Mouse (Mus musculus) adrenal gland (tissue): ENCODE data around the gene Serinc2.

Experiments used
- intact Hi-C: fragments of 180-260 bp; cut with DNase I; formaldehyde crosslinking; loops from one replicate; pipeline ENCODE4 v1.15.1; 2025

Serinc2 gene

DNA sequence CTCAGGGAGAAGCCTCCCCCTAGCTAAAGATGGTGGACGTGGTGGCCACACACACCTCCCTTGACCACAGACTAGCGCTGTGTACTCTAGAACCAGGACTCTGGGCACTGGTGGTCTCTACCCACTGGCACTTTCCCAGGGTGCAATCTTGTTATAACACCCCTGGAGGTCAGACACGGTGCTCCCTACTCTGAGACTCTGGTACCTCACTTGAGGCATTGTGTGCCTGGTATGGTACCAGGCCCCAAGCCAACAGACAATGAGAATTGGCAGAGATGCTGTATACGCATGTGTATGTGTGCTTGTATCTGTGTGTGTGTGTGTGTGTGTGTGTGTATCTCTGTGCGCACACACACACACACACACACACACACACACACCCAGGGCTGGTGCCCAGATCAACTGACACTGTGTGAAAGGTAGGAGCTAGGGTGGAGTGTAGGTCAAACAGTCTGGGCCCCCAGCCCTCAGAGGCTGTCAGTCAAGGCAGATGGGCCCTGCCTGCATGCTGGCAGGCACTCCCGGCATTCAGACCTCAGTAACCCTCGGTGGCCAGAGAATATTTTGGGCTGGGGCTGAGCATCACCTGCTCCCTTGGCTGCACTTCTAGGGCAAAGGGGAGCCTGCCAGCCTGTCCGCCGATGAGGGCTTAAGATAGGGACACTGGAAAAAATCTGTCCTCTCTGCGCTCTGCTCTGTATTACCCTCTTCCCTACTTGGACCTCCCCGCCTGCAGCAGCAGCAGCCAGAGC, 20.0 kb upstream of the Serinc2 start:
- intact Hi-C loops = no loop called here

DNA sequence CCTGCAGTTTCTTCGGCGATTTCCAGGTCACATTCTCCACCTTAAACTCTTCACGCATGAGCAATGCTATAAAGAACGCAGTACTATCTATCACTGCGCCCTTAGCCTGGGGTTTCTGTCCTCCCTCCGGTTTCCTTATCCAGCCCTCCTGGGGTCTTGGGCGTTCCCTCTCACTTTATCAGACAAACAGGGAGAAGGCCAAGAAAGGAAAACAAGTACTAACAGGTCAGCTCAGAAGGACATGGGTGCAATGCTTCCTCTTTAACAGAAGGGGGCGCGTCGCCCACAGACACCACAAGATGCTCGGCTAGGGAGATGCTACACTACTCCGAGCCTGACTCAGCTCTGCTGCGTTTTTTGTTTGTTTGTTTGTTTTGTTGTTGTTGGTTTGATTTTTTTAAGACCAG, 18.1 kb upstream of the Serinc2 start:
- intact Hi-C loops = no loop called here

DNA sequence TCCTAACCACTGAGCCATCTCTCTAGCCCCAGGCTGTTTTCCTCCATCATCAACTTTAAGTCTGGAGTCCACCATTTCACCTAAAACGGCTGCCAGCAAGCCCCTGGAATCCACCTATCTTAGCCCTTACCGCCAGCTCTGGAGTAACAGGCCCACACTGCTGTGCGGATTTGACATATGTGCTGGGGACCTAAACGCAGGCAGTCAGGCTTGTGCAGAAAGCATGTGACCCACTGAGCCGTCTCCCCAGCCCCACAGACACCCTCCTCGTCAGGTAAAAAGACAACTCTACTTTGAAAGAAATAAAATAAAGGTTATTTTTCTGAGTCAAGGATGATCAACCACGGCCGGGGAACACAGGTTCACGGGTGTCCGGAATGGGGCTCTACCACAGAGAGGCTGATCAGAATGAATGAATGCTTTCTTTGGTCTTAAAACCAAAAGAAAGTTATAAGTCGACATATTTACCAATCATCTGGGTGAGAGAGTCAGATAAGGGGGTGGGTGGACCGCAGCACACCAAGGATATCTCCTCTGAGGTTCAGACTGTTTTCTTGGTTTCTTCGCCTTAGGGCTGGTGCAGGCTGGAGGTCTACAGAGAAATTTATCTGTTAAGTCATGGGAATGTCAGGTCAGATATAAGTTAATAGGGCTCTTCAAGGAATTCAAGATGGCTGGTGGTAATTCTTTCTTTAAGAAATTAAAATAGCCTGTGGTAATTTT, 17.4 kb upstream of the Serinc2 start:
- intact Hi-C loops = no loop called here

DNA sequence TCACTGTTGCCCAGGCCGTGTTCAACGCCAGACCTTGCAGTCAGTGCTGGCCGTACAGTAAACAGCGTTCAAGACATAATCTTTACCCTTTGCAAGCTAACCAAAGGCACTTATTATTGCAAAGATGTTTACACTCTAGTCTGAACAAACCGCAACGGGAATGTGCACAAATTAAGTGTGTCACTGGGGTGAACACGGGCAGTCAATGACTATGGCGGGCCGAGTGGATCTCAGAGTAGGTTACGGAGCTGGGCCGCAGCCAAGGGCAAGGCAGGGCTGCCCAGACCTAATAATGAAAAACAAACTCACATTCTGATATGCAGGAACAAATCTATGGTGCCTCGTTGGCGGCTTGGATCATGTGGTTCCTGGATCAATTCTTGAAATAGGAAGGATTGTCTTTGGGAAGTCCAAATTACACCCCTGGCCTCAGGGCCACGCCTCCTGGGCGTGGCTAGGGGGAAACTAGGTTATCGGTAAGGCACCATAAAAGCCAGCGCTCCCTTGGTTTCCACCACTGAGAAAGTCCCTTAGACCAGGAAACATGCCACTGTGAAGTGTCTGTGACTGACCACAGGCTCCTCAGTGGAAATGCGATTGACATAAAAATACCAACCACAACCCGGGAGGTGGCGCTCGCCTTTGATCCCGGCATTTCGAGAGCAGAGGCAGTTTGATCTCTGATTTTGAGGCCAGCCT, 16.2 kb upstream of the Serinc2 start:
- intact Hi-C loops = no loop called here

DNA sequence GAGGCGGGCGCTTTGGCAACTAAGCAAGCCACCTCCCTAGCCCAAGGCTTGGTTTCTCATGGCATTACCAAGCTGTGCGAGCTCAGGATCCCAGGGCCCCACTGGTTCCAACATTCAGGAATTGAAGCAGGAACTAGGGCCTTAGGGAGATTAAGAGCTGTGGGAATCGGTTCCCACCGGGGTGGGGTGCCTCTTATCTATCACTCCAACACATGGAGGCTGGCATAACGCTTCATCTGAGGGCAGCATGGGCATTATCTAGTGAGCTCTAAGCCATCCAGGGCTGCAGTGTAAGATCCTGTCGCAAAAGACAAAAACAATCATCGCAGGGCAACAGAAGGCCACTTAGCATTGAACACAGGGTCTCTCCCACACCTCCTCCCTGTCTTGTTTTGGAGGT, 15.5 kb upstream of the Serinc2 start:
- intact Hi-C loops = loop anchor here (5.0 kb wide), 1 partner anchor 97 kb away; no protein-coding TSS in a partner anchor

DNA sequence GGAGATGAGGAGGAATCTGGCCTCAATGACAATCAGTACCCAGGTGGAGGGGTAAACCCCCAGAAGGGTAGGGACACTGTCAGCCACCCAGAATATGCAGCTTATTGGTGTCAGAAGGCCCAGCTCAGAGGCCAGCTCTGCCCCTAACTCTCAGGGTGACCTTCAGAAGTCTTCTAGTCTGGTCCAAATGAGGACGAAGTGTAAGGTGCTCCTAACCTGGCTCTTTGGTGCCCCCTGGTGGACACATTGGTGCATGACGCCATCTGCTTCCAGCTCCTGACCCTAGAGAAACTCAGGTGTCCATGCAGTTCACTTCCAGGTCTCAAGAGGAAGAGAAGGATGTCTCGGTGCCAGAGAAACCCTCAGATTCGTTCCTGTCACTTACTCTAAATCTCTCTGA, 13.3 kb upstream of the Serinc2 start:
- intact Hi-C loops = loop anchor here (1.0 to 5.0 kb wide), 2 partner anchors 28 to 95 kb away; no protein-coding TSS in a partner anchor

DNA sequence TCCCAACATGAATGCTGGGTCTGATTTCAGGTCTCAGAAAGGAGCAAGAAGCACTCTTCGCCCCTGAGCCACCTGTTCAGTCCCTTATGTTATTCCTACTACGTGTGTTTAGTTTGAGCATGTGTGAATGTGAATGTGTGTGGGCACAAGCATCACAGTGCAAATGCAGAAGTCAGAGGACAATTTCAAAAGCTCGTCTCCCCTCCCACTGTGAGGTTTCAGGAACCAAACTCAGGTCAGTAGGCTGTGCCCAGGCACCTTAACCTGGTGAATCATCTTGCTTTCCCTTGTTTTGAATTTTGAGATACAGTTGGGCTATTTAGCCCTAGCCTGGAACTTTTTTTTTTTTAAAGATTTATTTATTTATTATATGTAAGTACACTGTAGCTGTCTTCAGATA, 10.8 kb upstream of the Serinc2 start:
- intact Hi-C loops = loop anchor here (5.0 kb wide), 1 partner anchor 93 kb away; no protein-coding TSS in a partner anchor

DNA sequence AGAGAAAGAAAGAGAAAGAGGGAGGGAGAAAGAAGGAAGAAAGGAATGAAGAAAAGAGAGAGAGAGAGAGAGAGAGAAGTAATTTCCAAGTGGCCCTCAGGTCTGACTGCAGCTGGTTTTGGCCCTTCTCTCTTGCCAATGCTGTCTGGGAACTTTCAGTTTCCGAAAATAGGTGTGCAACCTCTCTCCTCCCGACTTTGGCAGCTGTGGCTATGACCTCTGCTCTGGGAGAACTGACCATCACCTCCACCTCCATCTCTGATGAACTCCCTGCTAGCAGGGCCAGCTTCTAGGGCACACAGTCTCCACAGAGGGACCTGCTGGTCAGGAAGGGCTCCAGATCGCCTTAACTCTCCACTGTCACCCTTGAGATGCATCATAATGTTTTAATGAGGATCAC, 7.5 kb upstream of the Serinc2 start:
- intact Hi-C loops = no loop called here

DNA sequence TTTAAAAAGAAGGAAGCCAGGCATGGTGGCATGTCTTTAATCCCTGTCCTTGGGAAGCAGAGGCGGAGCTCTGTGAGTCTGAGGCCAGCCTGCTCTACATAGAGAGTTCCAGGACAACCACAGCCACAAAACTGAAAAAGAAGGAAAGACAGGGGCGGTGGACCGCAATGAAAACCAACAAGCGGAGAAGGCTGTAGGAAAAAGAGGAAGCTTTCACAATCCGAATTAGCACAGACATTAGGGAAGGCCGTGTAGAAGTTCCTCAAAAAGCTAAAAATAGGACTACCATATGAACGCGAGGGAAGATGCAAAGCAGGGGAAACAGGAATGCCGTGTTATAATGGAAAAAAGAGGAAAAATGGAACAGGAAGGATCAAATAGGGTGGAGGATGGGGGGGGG, 4.8 kb upstream of the Serinc2 start:
- intact Hi-C loops = no loop called here

DNA sequence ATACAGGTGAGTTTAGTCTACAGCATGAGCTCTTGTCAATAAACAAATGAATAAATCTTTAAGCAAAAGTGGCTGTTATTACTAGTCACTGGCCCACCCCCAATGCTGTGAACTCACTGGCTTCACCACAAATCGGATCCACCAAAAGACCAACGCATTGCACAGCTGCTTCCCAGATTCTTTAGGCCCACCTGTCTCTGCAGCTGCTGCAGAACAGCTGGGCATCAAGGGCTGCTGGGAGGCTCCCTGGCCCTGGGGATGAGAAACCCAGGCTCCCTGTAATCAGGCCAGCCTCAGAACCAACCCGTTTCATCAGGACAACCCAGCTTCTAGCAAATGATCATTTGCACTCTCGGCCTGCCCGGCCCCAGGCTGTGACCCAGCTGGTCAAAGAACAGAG, 3.9 kb upstream of the Serinc2 start:
- intact Hi-C loops = no loop called here

DNA sequence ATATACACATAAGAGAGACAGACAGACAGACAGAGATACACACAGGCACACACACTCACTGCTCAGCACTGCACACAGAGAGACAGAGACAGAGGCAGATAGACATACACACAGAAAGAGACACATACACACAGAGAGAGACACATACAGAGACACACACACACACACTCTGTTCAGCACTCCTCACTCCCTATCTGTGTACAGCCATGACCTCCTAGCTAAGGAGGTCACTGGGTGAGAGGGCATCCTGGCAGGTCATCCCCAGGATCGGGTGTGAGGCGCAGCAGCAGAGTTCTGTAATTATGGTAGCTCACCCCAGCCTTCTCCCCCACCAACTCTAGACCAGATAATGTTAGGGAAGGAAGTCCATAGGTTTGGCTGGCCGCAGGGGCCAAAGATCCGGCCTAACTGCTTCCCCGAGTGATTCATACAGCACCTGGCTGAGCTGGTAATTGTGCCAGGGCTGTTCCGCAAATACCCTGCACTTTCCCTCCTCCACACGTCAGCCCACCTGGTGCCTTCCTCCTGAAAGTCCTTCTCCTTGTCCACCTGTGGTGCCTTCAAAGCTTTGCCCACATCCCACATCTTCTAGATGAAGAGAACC, 2.3 kb downstream of the Serinc2 start:
- intact Hi-C loops = no loop called here

DNA sequence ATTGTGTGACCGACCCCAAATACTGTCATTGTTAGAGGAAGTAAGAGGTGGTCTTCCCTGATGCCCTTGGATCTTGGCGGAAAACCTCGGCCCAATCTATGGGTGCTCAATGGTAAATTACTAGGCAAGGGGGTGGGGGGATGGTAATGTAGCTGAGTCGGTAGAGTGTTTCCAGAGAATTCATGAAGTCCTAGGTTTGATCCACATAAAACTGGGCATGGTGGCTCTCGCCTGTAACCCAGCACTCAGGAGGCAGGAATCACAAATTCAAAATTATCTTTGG, 3.2 kb downstream of the Serinc2 start:
- intact Hi-C loops = no loop called here

DNA sequence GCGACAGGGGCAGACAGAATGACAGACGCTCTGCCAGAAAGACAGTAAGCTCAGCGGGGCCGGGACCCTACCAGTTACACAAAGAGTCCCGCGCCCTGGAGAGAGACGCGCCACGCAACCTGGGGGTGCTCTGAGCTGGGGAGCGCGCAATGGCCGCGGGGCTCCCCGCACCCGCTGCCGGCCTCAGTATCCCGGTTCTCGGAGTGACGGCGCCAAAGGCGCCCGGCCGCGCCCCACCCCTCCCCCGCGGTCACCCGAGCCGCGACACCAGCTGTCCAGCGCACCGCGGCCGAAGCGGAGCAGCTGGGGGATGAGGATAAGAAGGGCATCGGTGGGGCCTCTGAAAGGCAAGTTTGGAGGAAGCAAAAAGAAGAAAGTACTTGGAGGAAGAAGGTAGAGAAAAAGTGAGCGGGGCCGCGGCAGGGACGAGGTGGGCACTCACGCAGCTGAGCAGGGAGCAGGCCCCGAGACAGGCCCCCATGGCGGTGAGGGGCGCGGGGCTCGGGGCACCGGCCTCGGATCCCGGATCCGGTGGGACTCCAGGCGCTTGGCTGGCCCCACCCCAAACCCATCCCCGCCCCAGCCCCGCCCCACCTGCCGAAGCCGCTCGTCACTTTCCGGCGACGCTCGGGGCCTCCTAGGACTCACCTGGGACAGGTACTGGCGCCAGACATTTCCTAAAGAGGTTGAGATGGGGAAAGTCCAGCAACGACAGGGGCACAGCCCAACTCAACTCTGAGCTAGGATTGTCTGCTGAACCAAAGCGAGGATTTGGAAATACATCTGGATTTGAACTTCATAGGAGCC, 3.8 kb downstream of the Serinc2 start:
- intact Hi-C loops = no loop called here

DNA sequence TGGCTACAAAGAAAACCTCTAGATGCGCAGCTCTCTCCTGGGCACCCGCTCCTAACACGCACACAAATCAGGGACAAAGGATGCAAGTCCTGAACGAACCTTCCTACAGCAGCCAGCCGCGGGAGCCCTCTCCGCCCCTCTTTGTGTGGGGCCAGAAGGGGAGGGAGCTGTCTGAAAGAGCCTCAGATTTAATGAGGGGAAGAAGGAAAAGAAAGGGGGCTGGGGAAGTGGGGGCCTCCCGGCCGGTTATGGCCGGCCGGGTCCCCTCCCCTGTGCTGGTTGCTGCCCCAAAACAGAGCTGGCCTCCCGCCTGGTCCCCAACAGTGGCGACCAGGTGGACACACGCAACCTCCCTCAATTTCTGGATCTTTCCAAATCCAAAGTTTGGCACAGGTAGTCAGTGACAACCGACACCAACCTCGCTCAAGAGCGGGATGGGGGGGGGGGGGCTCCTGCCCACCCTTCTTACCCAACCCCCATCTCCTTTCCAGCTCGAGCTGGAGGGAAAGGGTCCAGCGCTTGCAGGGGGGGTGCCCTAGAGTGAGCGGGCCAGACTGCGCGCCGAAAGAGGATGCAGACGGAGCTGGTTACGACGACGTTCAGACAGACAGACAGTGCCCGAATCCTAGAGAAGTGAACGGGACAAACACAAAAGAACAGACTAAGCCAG, 4.5 kb downstream of the Serinc2 start:
- intact Hi-C loops = no loop called here

DNA sequence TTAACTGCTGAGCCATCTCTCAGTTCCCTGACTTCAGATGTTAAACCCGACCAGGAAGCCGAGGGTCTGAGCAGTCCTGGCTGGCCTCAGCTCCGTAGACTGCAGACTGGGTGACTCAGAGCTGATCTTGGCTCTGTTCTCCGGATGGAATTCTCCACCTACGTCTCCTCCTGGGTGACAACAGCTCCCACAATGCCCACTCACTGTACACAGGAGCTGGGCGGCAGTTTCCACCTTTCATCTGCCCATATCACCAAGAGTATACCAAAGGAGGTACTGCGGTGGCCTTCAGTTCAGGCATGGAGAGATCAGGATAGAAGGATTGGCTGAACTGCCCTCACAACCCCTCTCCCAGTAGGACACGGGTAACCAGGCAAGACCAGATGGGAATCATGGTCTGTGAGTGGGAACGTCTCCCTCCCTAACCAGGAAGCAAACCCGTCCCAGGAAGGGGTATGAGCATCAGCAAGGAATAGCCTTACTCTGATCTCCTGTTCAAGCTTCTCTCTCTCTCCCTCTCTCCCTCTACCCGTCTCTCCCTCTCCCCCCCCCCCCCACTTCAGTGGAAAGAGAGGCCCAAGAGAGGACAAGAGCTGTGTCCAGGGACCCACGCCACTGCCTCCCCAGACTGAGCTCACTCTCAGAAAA, 5.2 kb downstream of the Serinc2 start:
- intact Hi-C loops = no loop called here

DNA sequence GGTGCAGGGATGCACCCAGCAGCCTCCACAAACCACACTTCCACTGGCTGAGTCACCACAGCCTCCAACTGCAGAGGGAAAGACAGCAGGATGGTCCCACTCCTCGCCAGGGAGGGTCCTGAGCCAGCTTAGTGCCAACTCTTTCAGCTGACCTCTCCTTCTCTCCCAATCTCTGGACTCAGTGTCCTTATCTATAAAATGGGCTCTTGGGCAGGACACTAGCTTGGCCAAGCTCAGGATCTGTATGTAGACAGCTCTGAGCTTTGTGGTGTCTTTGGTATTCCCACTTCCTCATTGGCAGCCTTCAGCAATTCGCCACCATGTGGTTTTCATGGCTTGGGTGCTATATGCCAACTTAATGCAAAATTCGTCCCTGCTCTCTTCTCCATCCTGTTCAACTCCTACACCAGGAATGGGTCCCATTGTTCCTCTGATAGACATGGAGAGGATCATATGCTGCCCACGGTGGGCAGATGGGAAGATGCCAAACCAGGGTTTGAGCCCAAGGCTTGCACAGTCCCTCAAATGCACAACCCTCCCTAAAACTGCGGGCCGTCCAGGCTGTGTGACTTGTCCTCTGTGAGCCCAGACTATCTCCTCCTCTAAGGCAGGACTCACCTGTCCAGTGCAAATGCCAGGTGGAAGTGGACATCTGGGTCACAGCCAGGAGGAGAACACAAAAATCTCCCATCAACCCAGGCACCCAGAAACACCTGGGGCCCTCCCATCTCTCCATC, 8.2 kb downstream of the Serinc2 start:
- intact Hi-C loops = no loop called here

DNA sequence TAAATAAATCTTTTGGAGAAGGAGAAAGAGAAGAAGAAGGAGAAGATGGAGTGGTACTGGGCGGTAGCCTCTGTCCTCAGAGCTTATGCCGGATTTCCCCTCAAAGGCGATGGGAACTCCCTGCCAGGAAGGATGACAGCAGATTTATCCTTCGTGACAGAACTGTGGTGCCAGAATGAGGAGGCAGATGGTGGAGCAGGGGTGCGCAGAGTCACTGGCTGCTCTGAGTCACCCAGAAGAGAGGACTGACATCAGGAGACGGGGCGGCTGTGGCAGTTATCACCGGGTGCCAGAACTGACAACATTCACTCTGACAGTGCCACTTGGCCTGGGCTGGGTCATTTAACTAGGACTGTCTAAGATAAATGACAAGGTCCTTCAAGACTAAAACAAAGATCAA, 8.9 kb downstream of the Serinc2 start:
- intact Hi-C loops = no loop called here

DNA sequence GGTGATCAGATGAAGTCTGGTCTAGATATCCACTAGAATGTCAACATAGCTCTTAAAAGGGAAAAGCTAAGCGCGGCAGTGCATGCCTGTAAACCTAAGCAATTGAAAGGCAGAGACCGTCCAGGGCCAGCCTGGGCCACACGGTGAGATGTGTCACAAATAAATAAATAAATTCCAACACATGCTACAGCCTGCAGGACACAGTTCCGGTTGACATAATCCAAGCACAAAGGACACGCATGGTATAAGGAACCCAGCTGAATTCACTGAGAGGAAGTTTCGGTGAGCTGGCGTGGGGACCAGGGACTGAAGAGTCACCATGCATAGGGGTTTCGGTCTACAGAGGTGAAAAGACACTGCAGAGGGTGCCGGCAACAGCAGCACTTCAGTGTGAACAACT, 10.3 kb downstream of the Serinc2 start:
- intact Hi-C loops = no loop called here

DNA sequence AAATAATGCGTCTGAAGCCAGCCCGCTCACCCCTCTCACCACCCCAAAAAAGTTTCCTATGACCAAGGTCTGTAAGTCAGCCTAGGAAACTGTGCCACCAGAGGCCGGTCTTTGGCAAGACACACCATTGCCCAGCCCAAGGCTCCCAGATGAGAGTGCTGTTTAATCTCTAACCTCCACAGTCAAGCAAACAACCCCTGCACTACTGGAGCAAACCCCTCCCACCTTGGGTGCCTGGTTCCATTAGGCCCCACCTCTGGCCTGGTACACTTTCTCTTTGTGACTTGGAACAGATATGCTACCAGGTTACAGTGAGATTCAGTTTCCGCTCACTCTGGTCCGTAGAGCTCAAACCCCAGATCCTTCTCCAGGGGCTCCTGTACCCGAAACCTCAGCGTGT, 11.9 kb downstream of the Serinc2 start:
- intact Hi-C loops = no loop called here
